Mouse (Mus musculus): Measurements from ENCODE around the gene Tiam1.

DNA sequence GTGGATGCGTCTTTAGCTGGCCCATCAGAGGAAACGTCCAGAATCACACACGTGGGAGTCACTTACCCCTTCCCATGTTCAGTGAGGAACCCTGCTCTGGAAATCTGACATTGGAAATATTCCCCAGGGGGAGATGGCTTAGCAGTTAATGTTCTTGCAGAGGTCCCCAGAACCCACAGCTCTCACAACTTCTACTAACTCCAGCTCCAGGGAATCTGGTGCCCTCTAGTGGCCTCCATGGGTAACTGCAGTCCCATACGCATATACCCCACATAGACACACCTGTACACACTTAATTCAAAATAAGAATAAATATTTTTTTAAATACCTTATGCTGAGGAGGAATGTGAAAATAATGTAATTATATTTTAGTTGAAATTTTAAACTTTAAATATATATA is 23.6 kb downstream of the Tiam1 start:
- TF ChIP-seq POLR2A (IDR thresholded peaks at IDR 0.05; ENCODE audit: control insufficient read depth, extremely low read depth, insufficient read depth, low read length, poor library complexity) (no peak), CTCF (IDR thresholded peaks at IDR 0.05; ENCODE audit: borderline replicate concordance, control insufficient read depth, extremely low read depth, insufficient read depth, low read length, poor library complexity) (no peak)
